Mouse (Mus musculus): ENCODE data around the gene Nbas. TPM values are rescaled to one million over a fixed set of nuclear protein-coding genes. Genes with fewer than 3 reads are reported as not detected.

Nbas gene
- 10 to 100 TPM; 23.8 to 25.2 TPM for total RNA-seq (2021)

DNA sequence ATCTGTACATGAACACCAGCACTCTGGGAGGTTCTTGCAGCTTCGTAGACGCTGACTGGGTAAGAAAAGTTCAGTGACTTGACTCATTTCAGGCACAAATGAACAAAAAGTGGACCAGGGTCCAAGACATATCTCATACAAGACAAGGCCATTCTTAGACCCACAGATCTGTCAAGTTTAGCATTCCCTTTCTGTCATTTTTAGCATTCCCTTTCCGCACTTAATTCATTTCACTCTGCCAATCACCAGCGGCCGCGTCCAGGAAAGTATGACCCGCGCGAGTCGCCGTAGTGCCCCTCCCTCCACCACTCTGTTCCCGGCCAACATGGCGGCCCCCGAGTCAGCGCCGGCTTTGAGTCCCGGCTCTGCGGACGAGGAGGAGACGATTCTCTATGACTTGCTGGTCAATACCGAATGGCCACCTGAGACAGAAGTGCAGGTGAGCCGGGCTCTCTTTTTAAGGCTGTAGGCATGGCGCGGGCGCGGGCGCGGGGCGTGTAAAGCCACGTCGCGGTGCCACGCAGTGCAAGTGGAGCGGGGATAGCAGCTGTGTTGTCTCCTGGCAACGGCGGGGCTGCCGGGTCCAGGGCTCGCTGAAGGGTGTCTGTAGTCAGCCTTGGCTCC is at the start of gene Nbas:
Gene Nbas (plus strand): TSS at position 308 of the 624 bp plus-strand sequence.
- DNase-seq: peak; percentile 90

DNA sequence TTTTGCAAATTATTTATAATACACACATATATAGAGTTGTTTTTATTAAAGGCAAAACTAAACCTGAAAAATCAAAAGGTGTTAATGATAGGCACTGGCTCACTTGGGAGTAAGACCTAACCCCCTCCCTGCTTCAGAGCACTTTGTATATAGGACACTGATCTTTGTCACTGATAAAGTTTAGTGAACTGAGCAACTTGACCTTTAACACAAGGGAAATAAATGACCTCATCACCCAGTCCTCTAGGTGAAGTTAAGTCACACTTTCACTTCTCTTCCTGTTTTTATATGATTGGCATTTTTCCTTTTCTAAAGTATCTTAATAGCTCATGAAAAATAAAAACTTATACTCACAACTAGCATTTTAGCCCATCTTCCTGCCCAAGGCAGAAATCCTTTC is 26.5 kb upstream of the Nbas start:
- DNase-seq: no peak

DNA sequence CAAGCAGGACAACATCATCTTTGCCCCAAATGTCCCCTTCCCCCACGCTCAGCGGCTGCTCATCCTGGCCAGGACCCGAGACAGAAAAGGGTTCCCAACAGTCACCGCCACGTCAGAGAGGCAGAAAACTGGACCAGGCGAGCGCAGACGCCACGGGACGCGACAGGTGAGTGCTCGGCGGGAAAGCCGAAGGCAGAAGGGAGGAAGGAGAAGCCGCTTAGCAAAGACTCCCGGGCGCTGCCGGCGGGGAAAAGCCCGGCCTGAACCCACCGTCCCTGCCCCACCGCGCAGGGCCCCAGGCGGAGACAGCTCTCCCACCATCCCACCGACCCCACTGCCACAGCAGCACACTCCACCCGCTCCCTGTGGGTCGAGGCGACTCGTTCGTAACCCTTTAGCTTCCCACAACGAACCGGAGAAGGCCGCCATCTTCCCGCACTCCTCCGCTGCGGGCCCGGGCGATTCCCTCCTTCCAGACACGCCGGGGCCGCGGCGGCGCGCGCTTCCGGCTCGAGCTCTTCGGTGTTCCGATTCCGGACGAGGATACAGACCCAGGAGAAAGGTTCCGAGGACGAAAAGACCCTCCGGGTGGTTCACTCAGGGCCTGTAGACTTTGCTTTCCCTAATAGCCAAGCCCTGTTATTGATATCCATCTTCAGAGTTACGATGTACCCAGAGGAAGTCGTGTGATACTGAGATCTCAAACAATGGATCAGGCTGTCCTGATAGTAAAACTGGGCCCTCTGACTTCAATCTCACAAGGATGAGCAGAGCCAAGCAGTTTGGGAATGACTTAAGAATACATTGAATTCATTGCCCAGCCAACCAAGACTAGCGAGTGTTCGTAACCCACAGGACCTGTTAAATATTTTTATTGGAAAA is 20.0 kb upstream of the Nbas start, which contains the start of gene Ddx1:
Gene Ddx1 (minus strand): TSS at position 523 of the 882 bp plus-strand sequence.
- DNase-seq: peak; percentile 86

DNA sequence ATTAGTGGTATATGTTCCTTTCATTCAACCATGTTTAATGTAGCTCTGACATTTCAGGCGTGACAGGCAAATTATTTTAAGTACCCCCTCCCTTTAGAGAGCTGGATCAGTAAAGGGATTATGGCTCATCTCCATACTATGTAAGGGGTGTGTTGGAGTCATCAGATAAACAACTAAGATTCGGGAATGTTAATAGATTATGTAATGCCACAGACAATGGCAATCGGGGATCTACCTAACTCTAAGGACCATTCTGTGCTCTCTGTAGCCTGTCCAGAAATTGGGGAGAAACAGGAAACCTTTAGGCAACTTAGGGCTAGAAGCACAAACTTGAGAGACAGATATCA is 19.4 kb upstream of the Nbas start:
- DNase-seq: no peak

DNA sequence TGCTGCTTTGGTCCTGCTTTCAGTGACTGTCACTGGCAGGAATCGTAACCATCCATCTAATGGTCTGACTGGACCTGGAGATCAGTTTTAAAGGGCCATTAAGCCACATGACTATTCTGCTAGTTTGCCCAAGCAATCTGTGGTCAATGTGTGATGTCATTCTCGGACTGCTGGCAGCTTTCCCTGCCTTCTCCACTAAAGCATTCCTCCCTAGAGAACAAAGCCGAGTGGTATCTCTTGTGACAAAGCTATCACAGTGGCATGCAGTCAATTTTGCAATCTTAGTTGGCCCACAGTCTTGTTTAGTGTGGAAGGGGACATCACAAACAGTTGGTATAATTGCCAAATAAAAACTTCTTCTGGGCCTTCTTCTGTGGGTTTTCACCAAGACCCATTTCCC is 13.9 kb upstream of the Nbas start:
- DNase-seq: peak; percentile 60

DNA sequence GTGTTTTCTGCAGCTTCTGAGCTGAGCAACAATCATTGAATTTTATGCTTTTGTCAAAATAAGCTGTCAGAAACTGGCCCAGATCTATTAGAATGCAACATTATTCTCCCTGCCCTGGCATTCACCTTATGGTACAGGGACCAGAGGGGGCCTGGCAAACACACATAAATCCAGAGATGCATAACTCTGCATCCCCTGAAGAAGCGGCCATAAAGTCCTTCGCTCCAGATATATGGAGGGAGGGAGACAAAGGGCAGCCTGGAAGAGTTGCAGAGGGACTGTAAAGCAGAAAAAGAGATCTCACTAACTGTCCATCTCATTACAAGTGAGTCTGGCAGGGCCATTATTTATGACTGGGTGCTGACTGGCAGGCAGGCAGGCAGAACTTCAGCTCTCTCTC is 13.2 kb upstream of the Nbas start:
- no peak for DNase-seq

DNA sequence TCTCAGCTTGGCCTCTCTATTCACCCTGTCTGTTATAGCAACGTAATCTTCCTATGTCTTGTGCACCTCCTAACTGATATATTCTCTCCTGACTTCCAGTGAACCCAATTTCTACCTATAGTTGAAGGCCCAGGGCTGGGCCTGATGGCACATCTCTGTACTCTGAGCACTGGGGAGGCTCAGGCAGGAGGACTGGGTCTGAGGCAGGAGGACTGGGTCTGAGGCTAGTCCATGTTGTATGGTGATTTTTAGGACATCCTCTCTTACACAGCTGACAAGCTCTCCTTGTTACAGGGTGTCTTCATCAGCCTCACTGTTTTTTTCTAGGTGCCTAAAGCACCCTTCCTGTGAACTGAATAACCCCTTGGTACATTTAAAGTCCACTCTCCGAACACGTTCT is 521 bp upstream of the Nbas start:
- DNase-seq: no peak

DNA sequence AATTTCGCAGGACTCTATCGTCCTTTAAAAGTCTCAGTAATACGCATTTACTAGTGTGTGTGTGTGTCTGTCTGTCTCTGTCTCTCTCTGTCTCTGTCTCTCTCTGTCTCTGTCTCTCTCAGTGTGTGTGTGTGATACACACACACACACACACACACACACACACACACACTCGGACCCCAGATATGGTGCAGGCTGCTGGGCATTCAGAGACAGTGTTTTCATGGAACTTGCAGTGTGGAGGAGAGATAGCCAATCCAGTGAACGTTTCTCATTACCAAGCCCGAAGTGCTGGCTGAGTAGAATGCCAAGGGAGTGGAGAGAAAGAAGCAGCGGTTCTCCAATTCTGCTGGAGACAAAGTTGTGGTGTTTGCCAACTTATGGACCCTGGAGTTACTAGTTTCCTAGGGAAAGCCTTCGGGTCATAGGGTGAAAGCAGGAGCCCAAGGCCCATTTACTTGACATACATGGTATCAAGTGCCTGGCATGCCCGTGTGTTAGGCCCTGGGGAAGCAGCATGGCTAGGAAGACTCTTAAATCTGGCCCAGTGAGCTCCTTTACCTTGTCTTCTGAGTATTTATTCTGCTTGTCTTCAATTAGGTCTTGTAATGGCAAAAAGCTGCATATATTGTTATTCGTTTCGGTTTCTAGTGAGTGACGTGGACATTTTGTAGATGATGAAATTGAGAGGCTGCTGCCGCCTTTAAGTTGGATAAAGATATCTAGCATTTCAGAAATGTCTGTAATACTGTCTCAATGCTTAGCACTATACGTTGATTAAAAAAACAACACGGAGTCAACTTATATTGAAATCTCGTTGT is 847 bp downstream of the Nbas start:
- DNase-seq: no peak

DNA sequence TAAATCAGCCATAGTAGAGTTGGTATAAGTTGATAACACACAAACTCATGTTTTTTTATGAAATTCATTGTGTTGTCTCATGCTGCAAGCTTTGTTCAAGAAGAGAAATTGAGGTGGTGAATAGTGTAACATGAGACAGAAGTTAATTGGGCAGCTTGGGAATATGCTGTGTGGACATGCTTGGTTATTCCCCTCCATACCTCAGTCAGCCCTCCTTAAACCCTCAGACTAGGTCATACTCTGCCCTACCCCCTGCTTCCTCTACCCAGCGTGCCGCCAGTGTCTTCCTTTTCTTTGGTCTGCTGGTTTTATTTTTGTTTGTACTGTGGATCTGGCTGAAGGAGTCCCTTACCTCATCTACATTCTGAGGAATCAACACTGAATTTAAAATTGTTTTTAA is 22.5 kb downstream of the Nbas start:
- no peak for DNase-seq

DNA sequence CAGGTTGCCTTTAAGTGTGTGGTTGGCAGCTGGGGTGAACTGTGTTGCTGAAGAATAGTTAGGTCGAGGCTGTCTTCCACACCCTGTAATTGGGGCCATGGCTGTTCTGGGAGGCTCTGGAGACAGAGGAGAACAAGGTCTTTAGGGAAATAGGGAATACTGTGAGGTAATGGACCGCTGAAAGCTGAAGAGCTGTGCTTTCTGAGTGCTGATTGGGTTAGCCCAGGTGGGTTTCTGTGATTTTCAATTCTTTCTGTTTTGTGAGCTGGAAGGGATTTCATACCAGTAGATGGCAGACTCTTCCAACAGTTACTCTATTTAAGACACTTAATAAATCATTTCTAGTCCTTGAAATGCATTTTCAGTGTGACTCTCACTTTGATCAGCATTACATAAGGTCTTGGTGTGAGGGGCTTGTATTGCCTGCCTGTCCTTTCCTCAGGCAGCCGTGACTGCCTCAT is 24.5 kb downstream of the Nbas start:
- no peak for DNase-seq

DNA sequence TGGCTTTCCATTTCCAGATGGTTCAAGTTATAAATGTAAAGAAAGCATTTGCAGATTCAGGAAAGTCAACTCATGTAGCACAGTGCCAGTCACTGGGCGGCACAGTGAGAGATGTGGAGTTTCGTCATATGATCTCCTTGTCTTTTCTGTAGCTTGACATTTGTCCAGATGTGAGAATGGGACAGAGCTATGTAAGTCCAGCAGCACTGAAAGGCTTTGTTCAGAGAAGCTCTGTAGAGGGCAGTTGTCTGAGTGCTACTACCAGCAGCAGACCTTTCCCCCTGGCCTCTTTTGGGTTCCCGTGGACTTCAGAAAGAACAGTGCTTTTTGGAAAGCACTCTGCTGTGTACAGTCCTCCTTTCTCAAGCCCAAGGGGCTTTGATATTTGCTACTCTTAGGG is 34.1 kb downstream of the Nbas start:
- no peak for DNase-seq

DNA sequence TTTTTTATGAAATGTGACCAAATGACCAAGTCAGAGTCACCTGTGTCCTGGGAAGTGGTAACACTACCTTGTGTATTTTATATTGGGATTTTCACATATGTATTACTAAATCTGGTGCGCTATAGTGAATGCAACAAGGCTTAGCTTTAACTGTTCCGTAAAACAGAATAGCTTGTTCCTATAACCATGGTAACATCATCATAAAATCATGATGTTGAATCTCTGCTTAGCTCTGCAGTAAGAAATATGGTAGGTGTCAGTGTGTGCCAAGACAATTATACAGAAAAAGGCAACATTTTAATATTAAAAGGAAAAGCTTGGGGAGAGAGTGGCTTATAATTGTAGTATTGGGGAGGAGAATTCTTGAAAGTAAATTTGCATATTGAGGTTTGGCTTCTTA is 45.0 kb downstream of the Nbas start:
- no peak for DNase-seq

DNA sequence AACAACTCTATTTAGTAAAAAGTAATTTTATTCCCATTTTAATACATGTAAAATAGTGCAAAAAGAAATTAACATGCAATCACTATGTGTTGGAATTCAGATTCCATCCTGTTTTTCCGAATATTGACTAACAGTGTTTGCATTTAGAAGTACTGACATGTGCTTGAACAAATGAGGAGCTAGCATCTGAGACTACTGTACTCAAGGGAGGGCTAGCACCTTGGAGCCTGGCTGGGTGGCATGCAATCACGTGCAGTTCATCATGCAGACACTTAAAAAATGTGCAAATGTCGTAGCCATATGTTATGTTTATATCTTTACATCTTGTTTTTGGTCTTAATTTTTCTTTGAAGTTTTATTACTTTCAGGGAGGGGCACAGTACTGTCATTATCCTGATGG is 45.5 kb downstream of the Nbas start:
- DNase-seq: no peak

DNA sequence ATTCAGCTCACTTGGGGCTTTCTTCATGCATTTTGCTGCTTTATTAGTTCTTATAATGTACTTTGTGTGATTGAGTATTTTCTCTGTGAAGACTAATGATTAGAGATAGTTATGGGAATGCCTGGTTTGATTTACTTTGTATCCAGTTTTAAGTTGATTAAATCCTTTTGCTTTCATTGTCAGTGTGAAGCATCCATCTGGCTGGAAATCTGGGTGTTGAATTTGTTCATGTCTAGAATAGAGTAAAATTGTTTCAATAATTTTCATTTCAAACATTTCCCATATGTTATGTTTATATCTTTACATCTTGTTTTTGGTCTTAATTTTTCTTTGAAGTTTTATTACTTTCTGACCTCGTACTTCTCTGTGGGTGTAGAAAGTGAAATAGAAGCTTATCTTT is 46.1 kb downstream of the Nbas start:
- no peak for DNase-seq

DNA sequence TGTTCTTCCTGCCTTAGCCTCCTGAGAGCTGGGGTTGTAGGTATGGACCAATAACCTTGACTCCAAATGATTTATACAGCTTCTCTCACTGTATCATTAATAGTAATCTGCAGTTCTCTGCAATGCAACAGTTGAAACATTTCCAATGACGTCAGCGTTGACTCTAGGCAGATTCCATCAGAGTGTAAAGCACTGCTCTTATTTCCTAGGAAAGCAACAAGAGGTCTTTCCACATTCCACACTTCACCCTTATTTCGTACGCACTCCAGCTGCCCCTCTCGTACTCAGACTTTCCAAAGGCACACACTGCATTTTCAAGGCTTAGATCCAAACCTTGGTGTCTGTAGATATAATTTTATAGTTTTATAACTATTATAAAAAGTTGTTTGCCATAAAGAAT is 73.6 kb downstream of the Nbas start:
- DNase-seq: no peak

DNA sequence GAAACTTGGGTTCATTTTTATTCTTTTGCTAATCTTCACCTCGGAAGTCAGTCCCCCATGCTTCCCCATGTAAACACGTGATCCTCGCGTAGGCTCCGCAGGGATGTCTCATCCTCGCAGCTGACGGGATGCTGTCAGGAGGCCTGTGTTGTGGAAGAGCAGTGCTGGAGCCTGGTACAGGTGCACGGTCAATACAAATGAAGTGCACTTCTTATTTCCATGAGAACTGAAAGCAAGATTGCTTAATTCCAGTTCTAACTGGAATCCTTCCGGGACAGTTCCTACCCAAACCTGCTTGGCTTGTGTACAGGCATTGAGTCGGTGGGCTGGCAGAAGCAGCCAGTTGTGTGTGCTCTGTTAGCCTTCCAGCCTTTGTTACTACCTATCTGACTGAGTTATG is 87.3 kb downstream of the Nbas start:
- DNase-seq: no peak

DNA sequence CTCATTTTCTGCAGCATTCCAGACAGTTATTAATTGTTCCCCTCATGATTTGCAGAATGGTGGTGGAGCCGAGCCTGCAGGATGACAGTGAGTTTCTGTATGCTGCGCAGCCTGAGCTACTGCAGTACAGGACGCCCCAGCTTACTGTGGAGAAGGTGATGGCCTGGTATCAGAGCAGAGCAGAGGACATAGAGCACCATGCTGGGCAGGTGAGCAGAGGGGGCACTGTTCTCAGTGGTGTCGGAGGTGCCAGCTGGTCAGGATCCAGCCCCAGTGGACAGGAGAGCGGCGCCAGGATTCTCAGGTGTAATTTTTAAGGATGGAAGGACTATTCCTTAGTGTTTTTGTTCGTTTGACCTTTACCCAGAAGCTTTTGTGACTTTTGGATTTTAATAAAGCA is 87.8 kb downstream of the Nbas start:
- DNase-seq: no peak

DNA sequence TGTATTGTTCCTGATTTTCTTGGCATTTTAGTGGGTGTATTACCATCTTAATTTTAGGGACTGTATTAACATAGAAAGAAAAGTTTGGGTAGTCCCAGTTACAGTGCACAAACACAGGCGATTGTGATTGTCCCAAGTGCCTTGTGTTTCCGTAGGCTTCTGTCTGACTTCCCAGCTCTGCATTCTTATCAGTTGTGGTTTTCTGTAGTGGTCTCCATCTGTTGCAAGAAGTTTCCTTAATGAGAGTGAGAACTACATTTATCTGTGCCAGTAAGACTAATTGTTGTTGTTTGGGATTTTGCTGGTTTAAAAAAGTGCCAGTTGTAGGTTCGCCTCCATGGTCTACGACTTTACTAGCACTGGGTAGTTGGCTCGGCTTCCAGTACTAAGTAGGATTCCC is 88.3 kb downstream of the Nbas start:
- DNase-seq: no peak

DNA sequence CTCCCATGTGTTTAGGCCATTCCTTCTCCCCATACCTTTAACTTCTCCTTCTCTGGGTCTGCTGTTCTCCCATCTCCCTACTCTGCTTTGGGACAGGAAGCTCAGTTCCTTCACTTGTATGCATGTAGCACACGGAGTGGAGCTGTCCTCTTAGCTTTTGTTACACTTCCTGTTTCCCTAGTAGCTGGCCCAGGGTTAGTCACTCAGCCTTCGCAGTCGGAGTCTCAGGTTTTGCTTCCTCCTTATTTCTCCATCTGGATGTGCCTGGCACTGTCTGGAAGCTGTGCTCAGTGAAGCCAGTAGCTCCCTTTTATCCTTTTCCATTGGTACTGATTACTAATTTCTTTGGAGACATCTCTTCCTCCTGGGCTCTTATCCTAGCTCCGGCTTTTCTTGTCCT is 89.9 kb downstream of the Nbas start:
- DNase-seq: no peak

DNA sequence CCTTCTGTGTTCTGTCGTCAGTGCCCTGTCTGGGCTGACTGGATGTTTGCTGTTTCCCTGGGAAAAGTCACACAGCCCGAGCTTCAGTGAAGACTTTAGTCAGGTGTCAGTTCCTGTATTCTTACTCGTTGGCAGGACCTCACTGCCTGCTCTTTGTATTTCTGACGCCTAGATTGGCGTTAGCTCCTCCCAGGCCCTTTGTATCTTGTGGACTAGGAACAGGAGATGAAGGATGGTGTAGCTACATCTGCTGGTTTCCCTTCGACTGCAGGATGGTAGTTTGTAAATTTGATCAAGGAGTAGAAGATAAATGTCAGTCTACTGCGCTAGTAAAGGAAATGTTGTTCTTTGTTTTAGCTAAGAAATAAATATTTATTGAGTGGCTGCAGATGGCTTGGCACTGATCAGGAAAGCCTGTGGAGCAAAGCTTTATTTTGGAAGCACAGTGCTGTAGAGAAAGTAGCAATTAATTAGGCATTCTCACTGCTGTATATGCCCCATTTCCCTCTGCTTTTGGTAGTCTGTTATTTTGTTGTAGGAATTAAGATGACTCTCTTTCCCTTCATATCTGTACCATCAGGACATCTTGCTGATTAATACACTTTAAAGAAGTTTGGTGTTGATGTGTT is 91.4 kb downstream of the Nbas start:
- DNase-seq: no peak

DNA sequence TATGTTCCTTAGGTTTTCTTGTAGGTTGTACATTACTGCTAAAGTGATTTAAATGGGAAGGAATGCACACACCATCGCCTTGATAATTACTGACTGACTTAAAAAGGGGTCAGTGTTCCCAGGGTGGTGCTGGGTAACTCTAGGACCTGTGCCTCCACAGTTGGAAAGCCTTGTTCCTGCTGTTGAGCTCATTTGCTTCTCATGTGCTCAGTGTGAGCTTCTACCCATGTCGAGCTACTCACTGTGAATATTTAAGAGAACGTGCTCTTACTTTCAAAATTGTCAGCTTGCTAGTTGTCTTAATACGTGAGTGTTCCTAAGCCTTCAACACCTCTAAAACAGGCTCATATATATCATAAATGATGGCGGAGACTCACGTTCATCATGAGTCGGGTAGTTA is 112.6 kb downstream of the Nbas start:
- no peak for DNase-seq

DNA sequence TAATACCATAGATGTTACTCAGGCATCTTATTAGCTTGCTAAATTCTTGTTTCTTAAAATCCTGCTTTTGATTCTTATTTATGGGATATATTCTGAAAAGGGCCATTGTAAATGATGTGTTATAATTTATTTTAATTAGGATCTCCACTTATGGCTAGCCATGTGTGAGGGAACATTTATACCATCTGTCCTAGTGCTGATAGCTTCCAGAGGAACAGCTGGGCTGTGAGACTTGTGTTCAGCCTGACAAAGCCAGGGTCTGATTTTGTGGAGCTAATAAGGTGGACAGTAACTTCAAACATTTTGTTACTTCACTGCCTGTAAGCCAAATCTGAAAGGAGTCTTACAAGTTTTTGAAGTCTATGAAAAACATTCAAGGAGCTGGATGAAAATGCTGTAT is 113.1 kb downstream of the Nbas start:
- DNase-seq: no peak

DNA sequence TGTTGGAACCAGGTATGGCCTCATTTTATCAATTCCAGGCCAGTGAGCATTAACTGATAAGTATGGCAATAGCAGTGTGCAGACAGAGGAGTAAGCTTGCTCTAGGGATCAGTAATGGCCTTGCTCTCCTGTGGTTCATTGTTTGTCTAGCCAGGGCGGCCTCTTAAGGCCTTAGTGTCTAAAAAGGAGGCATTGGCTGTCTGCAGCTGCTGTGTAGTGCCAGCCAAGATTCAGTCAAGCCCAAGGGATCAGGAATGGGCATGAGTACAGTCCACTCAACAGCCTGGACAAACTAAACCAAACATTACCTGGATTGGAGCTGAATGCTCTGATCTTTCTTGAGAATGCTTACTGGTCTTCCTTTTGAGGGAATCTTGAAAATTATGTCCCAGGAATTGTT is 120.7 kb downstream of the Nbas start:
- DNase-seq: no peak

Data from heart, postnatal 4 days (tissue).